ENCODE assay signal across 15 mouse cellular contexts in the genomic region with DNA sequence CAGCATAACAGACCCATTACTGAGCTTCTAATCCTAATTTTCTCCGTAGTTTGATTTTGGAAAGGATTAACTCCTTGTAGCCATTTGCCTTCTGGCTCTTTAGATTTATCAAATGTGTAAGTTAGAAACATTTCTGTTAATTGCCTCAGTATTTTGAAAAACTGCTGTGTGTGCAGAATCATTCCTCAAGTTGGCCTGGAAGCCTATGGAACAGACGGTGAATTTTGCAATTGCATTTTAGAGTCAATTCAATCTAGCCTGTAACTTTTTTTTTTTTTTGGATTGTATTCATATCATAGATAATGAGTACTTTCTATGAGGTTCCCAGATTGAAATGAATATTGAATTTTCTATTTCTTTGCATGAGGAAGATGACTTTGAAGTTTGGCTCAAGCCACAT.
"Had no signal": no experiment of that assay in that cellular context is flagged by ENCODE, and none has a peak within 500 bp of the region (broad histone marks: within the 10 kb centered on the region; RNA-seq: fewer than 3 reads in every experiment).

No protein-coding gene starts in this region.

- H3K27ac ChIP-seq: neural tube, embryonic 15.5 days; stomach, embryonic 15.5 days; stomach, postnatal 0 days had no signal

- H3K9ac ChIP-seq: neural tube, embryonic 15.5 days; stomach, embryonic 15.5 days had no signal

- H3K36me3 ChIP-seq: neural tube, embryonic 15.5 days; stomach, embryonic 15.5 days had no signal

- H3K4me2 ChIP-seq: neural tube, embryonic 15.5 days; stomach, embryonic 15.5 days had no signal

- H3K4me3 ChIP-seq: neural tube, embryonic 15.5 days; stomach, embryonic 15.5 days had no signal

- H3K9me3 ChIP-seq: neural tube, embryonic 15.5 days; stomach, embryonic 15.5 days had no signal

- H3K27me3 ChIP-seq: neural tube, embryonic 15.5 days; stomach, embryonic 15.5 days had no signal

- DNase-seq: retina, postnatal 1 day; right cerebral cortex, adult 18-20 months; right cerebral cortex, postnatal 14 days; right cerebral cortex, postnatal 25 days; right cerebral cortex, postnatal 4 days; spleen, adult 18-20 months; thymus, adult 18-20 months; thymus, adult 2 months; thymus, postnatal 14 days; thymus, postnatal 25 days; thymus, postnatal 36 days; thymus, postnatal 4 days had no signal

- H3K4me1 ChIP-seq: neural tube, embryonic 15.5 days; stomach, embryonic 15.5 days had no signal
